Mouse (Mus musculus): ENCODE measurements around the gene Frs3.

The Frs3 gene

DNA sequence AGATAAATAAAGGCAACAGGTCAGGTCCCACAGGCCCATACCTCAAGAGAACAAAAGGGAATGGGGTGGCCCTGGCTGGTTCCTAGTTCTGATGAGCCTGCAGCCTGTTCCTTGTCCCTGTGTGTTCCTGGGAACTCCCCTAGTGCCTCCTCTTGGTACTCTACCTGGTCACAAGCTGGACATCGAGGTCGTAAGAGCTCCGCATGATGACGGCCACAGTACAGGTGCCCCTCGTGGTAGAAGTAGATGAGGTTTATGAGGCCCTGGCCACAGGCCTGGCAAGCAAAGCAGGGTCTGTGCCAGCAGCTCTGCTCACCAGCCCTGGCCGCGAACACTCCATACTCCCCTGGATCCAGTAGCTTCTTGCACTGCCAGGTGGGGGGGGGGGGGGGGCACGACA lies 1.1 kb downstream of the Frs3 start:
- in situ Hi-C loops (cut with MboI, MseI) = loop anchor here in 1 of 2 experiments (5.0 kb wide), 2 partner anchors 58 to 183 kb away; partner anchors contain the start of genes Ccnd3 and Usp49

DNA sequence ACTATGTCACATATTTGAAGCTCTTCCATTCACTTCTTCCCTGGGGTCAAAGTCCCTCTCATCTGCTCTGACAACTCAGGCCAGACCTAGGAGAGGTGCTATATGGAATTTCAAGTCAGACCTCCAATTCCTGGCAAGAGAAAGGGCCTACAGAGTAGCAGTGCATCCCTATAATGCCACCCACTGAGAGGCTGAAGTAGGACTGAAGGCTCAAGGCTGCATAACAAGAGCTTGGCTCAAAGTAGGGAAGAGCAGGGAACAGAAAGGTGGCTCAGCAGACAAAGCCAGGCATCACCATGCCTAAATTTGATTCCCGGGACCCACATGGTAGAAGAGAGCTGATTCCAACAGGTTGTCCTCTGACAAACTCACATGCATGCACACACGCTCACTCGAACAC lies 2.8 kb downstream of the Frs3 start:
- in situ Hi-C loops (cut with MboI, MseI) = loop anchor here in 1 of 2 experiments (5.0 kb wide), 1 partner anchor 184 kb away; the partner anchor contains the start of gene Ccnd3

DNA sequence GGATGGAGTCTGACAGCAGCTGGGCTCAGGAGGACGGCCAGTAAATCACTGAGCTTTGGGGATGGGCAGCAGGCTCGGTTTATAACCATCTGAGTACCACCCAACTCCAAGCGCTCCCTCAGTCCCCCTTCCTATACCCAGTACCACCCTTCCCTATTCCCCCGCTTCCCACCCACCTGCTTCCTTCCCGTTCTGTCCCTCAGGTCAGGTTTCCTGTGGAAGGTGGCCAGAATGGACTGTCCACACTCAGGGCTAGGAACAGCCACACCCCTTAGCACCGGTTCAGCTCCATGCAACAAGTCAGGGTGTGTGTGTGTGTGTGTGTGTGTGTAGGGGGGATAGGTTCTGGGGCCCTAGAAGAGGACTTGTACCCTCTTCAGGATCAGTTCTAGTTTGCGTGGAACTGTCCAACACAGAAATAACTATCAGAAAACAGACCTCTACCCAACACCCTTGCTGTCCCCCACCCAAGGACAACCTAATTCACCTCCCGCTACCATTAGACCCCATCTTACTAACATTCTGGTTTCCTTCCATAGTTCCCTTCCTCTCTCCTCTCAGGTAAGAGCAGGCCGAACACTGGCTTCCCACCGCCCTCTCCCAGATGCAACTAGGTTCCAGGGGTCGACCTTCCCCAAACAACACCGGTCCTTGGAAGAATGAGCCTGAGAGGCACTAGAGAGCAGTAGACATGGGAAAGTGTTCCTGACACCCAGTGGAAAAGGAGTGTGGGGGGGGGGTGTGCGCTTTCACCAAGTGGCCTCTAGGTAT lies 5.0 kb downstream of the Frs3 start:
- in situ Hi-C loops (cut with MboI, MseI) = loop anchor here in 1 of 2 experiments (5.0 kb wide), 1 partner anchor 187 kb away; the partner anchor contains the start of gene Ccnd3

DNA sequence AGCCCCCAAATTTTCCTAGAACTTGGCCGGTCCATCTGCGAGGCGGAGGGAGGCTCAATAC lies 5.4 kb downstream of the Frs3 start, which contains the start of gene Gm21981:
Gm21981 (minus strand) TSS at position 14 of the 61 bp plus-strand sequence.
- in situ Hi-C loops (cut with MboI, MseI) = loop anchor here in 1 of 2 experiments (5.0 kb wide), 1 partner anchor 187 kb away; the partner anchor contains the start of gene Ccnd3

DNA sequence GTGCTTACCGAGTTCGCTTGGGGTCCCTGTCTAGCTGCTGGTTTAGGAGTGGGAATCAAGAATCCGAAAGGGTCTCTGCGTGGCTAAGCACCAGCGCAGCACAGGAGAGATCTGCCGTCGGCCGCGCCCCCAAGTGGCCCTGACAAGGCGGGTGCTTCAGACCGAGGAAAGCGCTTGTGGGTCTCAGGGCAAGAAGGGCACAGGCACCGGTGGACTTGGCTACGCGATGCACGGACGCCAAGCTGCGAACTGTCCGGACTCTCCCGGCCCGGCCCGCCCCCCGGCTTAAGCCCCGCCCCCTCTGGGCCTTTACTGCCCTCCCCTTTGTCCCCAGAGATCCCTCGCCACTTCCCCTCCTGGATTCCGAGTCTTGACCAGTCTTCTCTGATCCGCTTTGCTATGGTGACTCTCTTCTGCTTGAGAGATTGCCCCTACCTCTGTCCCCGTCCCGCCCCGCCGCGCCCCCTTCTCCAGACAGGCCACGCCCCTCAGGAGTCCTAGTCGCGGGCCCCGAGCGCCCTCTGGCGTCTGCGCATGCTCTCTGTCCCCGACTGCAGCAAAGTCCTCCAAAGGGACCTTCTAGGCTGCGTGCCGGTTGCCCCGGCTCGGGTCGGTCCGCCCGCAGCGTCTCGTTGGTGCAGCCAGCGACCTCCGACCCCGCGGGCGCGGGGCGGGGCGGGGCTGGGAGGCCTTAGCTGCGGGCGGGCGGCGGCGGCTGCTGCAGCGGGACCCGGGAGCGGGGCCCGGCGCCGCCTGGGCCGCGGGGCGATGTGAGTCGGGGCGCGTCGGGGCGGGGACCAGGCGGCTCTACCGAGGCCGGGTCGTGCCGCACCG lies 5.9 kb downstream of the Frs3 start, which contains the start of gene Prickle4:
Prickle4 (minus strand) TSS at position 234 of the 834 bp plus-strand sequence.
- in situ Hi-C loops (cut with MboI, MseI) = loop anchor here in 1 of 2 experiments (5.0 kb wide), 1 partner anchor 187 kb away; the partner anchor contains the start of gene Ccnd3

DNA sequence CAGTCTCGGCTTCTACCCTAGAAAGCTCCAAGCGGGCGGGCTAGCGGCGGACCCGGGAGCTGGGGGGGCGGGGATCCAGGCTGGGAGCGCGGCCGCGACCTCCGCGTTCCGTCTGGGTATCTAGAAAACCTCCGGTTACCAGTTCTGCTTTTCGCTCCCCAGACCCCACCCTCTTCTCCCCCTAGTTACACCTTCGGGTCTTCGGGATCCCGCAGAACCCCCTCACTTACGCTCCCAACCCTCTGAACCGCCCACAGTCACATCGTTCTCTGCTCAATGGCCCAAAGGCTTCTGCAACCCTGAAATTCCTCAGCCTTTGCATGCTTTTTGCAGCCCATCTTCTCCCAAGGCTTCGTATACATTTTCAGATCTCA lies 6.5 kb downstream of the Frs3 start:
- in situ Hi-C loops (cut with MboI, MseI) = no loop called here

DNA sequence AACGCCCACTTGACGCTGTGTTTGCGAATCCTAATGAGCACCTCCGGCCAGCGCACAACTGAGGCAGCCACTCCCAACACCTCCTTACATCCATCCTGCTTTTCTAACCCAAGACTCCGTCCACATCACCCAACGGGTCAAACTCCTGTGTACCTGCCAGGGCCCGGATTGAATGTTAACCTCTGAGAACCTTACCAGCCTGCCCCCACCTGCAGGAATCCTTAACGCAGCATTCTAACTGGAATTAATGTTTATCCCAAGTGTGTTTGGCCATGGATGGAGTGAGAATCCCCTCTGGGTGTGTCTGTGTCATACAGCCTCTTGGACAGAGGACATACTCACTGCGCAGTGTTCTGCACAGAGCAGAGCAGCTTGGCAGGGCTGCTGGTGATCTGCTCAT lies 9.3 kb downstream of the Frs3 start:
- in situ Hi-C loops (cut with MboI, MseI) = no loop called here

DNA sequence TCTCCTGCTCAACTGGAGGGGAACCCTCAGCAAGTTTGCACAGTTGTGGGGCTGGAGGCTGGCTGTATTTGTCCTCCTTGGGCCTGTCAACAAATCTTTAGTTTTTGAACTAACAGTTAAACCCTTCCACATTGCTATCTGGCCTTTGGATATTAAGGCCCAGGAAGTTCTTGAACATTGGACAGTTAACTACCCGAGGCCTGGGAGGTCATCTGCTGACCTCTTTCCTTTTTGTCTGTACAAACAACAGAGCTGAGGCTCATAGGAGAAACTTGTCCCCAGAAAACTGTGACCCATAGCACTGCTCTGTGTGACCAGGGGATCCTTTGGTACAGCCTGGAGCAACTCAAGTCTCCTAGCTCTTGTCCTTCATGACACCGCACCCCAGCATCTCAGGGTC lies 10.2 kb downstream of the Frs3 start:
- in situ Hi-C loops (cut with MboI, MseI) = no loop called here

DNA sequence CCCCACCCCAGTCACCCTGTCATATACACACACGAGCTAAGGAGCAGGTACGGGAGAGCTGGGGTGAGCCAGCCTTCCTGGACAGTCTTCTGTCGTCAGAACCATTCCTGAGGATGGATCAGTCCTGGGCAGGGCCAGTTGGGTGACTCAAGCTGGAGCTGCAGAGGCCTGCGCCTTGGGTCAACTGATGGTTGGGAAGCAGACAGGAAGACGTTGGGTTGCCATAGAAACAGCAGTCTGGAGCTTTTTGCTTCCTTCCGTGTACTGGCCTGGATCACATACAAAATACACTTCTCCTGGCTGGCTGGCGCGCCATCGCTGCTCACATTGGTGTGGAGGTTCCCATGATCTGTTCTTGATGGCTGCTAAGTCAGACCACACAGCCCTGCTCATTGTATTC lies 13.0 kb downstream of the Frs3 start:
- in situ Hi-C loops (cut with MboI, MseI) = no loop called here

DNA sequence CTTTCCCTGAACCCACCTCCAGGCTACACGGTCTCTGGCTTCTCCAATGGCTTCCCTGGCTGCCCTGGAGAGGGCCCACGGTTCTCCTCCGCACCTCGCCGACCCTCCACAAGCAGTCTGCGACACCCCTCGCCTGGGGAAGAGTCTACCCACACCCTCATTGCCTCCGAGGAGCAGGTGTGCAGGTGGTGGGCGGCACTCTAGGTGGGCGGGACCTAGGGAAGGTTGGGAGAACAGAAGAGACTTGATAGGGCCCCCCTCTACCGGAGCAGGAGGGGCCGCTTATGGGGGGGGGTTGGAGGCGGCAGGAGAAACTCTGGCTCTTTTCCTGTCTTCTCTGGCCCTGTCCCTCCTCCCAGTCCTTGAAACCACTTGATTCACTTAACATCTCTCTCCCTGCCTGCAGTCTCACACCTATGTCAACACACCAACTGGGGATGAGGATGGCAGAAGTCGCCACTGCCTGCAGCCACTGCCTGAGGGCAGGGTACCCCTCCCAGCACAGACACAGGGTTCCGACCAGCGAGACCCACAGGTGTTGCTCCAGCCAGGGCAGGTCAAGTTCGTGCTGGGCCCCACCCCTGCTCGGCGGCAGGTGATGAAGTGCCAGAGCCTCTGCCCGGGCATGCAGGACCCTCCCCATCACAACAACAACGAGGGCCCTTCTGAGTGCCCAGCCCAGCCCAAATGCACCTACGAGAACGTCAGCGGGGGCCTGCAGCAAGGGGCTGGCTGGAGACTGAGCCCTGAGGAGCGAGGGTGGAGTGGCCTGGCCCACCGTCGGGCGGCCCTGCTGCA lies 13.9 kb downstream of the Frs3 start:
- in situ Hi-C loops (cut with MboI, MseI) = no loop called here

DNA sequence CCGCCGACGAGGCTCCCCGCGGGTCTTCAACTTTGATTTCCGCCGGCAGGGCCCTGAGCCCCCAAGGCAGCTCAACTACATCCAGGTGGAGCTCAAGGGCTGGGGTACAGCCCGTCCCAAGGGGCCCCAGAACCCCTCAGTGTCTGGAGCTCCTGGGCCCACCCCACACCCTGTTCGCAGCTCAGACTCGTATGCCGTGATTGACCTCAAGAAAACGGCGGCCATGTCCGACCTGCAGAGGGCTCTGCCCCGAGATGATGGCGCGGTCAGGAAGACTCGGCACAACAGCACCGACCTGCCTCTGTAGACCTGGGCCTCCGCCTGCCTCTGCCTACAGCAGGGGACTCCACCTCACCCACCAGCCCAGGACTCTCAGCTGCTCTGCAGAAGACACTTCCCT lies 14.7 kb downstream of the Frs3 start:
- in situ Hi-C loops (cut with MboI, MseI) = no loop called here

DNA sequence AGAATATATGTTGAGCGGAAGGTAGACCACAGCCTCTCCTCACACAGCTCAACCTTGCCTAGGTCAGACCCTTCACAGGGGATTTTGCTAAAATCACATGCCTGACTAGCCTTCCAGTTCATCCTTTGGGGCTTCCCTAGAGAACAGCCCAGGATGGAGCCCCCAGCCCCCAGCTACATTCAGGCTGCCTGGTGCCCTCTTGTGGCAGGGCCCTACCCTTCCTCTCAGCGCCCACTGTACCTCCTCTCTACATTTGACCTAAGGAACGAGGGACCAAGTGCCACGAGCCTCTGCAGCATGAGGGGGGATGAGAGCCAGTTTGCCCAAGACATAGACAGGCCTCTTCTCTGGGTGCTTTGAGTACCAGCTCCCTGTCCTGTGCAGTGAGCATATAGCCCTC lies 15.9 kb downstream of the Frs3 start:
- in situ Hi-C loops (cut with MboI, MseI) = no loop called here

DNA sequence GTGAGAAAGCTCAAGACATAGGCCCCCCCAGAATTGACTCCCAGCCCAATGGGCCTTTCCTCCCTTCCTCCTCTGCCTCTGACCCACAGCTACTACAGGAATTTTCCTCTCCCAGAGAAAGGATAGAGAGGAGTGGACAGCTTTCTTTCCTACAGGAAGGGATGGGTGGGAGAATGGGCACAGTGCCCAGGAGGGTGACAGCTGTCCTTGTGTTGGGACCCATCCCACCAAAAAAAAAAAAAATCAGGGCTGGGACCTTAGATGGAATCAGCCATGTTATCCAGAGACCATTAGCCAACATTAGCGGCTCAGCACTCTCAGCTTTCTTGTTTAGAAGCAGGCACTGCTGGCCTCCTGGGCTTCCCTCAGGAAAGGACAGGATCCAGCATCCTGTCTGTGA lies 17.4 kb downstream of the Frs3 start:
- in situ Hi-C loops (cut with MboI, MseI) = no loop called here

DNA sequence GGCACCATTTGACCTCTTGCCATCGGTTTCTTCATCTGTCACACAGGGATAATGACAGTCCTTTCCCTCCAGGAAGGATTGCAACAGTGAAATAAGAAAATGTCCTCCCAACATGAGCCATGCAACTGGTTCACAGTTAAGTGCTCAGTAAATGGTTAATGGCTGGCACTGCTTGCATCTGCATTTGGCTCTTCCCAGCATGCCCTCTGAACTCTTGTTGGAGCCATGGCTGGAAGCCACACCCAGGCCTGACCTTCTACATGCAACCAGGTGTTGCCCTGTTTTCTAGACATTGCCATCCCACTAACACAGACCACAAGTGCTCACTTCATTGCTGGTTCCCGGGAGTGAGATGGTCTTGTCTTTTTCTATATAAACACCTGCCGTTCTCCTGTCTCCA lies 19.1 kb downstream of the Frs3 start:
- in situ Hi-C loops (cut with MboI, MseI) = no loop called here

DNA sequence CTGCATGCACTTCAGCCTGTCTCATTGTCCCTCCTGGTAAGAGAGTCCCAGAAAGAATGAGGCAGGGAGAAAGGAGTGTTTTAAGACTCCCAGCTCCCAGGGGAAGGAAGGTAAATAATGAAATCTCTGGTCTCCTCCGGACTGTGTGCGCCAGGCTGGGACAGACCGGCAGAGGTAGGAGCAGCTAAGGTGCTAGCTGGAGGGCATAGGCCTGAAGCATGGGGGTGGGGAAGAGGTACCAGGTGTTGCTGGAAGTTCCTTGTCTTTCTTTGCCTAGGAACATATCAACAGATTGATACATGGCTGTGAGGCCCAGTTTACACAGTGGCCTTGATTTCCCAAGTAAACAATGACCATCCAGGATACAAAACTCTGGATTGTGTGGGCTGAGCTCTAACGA lies 20.1 kb downstream of the Frs3 start:
- in situ Hi-C loops (cut with MboI, MseI) = no loop called here

DNA sequence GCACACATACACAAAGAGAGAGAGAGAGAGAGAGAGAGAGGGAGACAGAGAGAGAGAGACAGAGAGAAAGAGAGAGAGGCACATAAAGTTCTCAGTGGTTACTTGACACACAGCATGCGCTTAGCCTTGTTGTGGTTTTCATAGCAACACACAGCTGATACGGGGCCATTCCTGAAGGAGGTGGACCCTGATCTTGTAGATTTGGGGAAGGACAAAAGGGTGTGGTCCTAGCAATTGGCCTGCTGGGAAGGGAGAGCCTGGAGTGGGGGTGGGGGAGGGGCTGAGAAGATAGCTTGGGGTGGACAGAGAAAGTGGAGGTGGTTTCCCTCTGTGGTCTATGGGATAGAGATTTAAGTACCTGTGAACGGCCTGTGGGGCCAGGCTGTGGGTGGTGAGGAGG lies 21.2 kb downstream of the Frs3 start:
- in situ Hi-C loops (cut with MboI, MseI) = no loop called here

DNA sequence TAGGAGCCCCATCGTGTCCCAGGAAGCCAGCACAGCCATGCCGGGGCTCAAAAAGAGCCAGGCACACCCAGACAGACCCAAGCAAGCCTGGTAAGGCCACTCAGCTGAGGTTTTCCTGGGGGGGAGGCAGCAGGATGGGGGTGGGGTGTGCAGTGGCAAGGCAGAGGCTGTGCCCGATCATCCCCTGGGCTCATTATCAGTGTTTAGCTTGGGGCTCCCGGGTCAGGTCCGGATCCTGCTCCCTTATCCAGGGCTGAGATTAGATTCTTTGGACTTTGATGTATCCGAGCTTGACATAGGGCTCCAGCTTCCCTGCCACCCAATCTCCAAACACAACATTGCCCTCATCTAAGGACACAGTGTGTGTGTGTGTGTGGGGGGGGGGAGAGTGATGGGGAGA lies 23.1 kb downstream of the Frs3 start:
- in situ Hi-C loops (cut with MboI, MseI) = no loop called here

DNA sequence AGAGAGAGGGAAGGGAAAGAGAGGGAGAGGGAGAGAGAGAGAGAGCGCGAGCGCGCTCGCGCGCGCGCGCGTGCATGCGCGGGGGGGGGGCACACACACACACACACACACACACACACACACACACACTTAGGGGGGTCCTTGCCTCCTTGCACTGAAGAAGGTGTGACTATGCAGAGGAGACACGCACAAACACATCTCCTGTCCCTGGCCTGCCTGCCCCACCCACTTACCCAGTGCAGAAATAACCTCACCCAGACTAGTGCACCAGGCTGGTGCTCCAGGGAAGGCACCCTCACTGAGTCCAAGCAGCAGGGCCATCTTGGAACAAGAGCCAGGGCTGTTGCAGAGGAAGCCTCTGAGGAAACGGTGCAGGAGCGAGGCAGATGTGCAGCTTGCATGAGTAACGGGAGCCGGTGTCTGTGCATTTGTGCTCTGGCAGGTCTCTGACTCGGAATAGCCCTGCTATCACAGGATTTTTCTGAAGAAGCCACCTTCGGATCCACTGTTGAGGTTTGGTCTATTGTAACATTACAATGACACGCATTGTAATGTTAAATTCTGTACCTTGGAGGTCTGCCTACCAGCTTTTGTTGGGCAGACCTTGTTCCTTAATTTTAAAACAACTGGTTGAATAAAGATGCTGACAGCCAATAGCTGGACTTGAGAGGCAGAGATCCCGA lies 24.2 kb downstream of the Frs3 start:
- in situ Hi-C loops (cut with MboI, MseI) = no loop called here

DNA sequence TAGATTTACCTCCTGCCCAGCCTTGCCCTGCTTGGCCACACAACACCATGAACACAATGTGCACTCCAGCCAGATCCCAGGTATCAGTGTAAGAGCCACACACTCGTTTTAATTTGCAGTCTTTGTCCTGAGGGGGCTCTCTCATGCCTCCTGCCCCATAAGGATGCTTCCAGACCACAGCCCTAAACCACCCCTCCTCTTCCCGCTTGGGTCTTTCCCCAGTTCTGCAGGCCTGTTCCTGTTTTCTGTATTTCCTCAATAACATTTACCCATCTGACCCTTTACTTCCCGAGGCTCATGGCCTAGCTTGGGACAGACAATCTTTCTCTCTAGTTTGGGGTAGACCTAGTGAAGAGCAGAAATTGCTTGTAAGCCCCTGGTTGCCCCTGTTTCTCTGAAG lies 26.2 kb downstream of the Frs3 start:
- in situ Hi-C loops (cut with MboI, MseI) = no loop called here

DNA sequence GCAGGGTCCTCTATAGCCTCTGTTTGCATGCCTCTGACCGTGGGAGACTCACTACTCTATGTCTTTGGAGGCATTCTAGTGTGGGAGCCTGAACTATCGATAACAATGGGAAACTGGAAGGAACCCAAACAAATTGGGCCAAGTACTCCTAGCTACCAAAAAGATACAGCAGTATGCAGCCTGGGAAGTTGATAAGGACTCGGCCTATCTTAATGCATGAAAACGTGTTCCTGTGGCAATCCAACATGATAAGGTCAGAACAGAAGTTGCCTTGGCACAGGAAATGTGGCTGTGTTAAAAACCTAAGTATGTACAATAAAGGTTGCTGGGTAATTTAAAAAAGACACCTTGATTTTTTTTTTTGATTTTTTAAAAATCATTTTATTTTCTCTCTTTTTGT lies 32.4 kb downstream of the Frs3 start:
- in situ Hi-C loops (cut with MboI, MseI) = no loop called here

DNA sequence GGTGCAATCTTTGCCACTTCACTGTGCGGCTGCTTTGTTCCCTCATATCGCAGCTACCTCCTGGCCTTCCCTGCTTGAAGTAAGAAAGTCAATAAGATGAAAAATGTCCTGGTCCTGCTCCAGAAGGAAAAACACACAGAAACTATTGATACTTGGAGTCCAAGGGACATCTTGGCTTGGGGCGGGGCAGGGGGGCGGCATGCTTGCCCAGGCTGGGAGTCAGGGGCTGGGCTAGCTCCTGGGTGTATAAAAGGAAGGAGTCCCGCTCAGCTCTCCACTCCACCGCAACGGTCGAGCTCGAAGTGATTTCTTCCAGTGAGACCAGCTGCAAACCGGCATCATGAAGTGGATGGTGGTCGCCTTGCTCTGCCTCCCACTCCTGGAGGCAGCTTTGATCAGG lies 37.7 kb downstream of the Frs3 start, which contains the start of gene Pgc:
Pgc (plus strand) TSS at position 277 of the 400 bp plus-strand sequence.
- in situ Hi-C loops (cut with MboI, MseI) = no loop called here

Measured in T-helper 17 cell (primary cell).